Mouse (Mus musculus) liver, embryonic 14.5 days (tissue): Measurements from ENCODE around the gene Tbcb.

Source experiments
- CTCF ChIP-seq: IDR thresholded peaks from 2 replicates; pipeline ENCODE4 v1.5.1; 2016; ENCODE audit warnings: antibody characterized with exemption, low read depth, control low read depth
- EP300 ChIP-seq: IDR thresholded peaks from 2 replicates; pipeline ENCODE4 v1.6.1; 2016; ENCODE audit warnings: antibody characterized with exemption, low read depth

GRCm38 (mm10) chr7:30265935-30266334 lies 33.9 kb upstream of the Tbcb start:
- TF ChIP-seq CTCF (no peak), EP300 (no peak)
